13 mouse cellular contexts compared by ENCODE assay signal in genomic region chr8:122685097-122685861, GRCm38 (mm10). TPM values are rescaled to one million over a fixed set of nuclear protein-coding genes. Genes with fewer than 3 reads are reported as not detected.
DNase-seq lines count a peak whose midpoint lies in the region; ATAC-seq lines count a peak whose summit lies in the region.
"Had no signal": no experiment of that assay in that cellular context is flagged by ENCODE, and none has a peak within 500 bp of the region (broad histone marks: within the 10 kb centered on the region; RNA-seq: fewer than 3 reads in every experiment).

No protein-coding gene starts in this region.

- H3K9ac ChIP-seq in midbrain, embryonic 12.5 days (replicated peaks): peak overlapping the region; percentile 20; the same call in 1 of the 2 replicates
- H3K9ac ChIP-seq in midbrain, embryonic 11.5 days (ENCODE audit: low read length): no peak overlapping the region
- H3K9ac ChIP-seq: forebrain, embryonic 13.5 days had no signal

- H3K27ac ChIP-seq in midbrain, embryonic 12.5 days (replicated peaks): no peak overlapping the region
- no peak overlapping the region for H3K27ac ChIP-seq in midbrain, embryonic 11.5 days (ENCODE audit: low read depth, low read length)
- H3K27ac ChIP-seq: forebrain, embryonic 13.5 days had no signal

- ATAC-seq in midbrain, embryonic 12.5 days (ENCODE audit: low FRiP score, low read depth): no peak
- no peak for ATAC-seq in midbrain, embryonic 11.5 days (ENCODE audit: low FRiP score)
- ATAC-seq in hematopoietic stem cell, adult 5-6 weeks (replicated peaks in 1 of 2; ENCODE audit: insufficient read depth in 1 of 2, low FRiP score in 2 of 2, low TSS enrichment in 1 of 2, low read depth in 1 of 2, poor library complexity in 2 of 2, severe bottlenecking in 2 of 2): peak; percentile 11 to 12; a peak in 1 of 4 replicates
- ATAC-seq: forebrain, embryonic 13.5 days; Patski had no signal

- no peak overlapping the region for H3K4me3 ChIP-seq in midbrain, embryonic 12.5 days
- H3K4me3 ChIP-seq in midbrain, embryonic 11.5 days (ENCODE audit: low read depth, low read length): no peak overlapping the region
- H3K4me3 ChIP-seq: forebrain, embryonic 13.5 days had no signal

- DNase-seq in embryo, embryonic 10 days (ENCODE audit: low spot score): peak; percentile 55
- DNase-seq in embryo, embryonic 10.5 days (ENCODE audit: low spot score): no peak
- DNase-seq in midbrain, embryonic 11.5 days (ENCODE audit: low spot score, missing footprints): no peak
- DNase-seq in spleen, postnatal 36 days (ENCODE audit: low spot score in 2 of 2): peak; percentile 56 to 72
- no peak for DNase-seq in layer of hippocampus, adult 9-10 months (ENCODE audit: low spot score)
- no peak for DNase-seq in thymus, adult 18-20 months
- DNase-seq: adrenal gland, adult 8-10 months; kidney, adult 11 months; lung, adult 18-20 months had no signal

- H3K4me1 ChIP-seq in midbrain, embryonic 12.5 days: peaks cover 10% of the 10 kb centered on the region
- H3K4me1 ChIP-seq in midbrain, embryonic 11.5 days (ENCODE audit: control insufficient read depth, insufficient read depth, low read length): no peaks in the 10 kb centered on the region

- peaks cover 29% of the 10 kb centered on the region for H3K27me3 ChIP-seq in midbrain, embryonic 12.5 days
- H3K27me3 ChIP-seq in midbrain, embryonic 11.5 days (ENCODE audit: control insufficient read depth, insufficient read depth, low read length): peaks cover 4% of the 10 kb centered on the region; the same call in 1 of the 2 replicates

- no peak overlapping the region for H3K4me2 ChIP-seq in midbrain, embryonic 12.5 days (replicated peaks)
- H3K4me2 ChIP-seq in midbrain, embryonic 11.5 days: no peak overlapping the region
- H3K4me2 ChIP-seq: forebrain, embryonic 13.5 days had no signal

- no peaks in the 10 kb centered on the region for H3K9me3 ChIP-seq in midbrain, embryonic 12.5 days
- no peaks in the 10 kb centered on the region for H3K9me3 ChIP-seq in midbrain, embryonic 11.5 days (ENCODE audit: control insufficient read depth, low read length)
- H3K9me3 ChIP-seq: forebrain, embryonic 13.5 days had no signal

- no peaks in the 10 kb centered on the region for H3K36me3 ChIP-seq in midbrain, embryonic 12.5 days
- no peaks in the 10 kb centered on the region for H3K36me3 ChIP-seq in midbrain, embryonic 11.5 days (ENCODE audit: control insufficient read depth, insufficient read depth, low read length)

- WGBS in midbrain, embryonic 12.5 days: 84% methylated on average over 19 of the region's 19 CpGs
- WGBS in midbrain, embryonic 11.5 days: 86% methylated on average over 19 of the region's 19 CpGs

RNA-seq across cellular contexts. Expression of gene Cbfa2t3, which starts 13.6 kb away (rescaled TPM):
- polyA plus RNA-seq in midbrain, embryonic 12.5 days (2016; fragmentation: Nextera tagmentation; extraction: Ambion mirVana): 12.9 and 14.5 TPM in 2 replicates
- polyA plus RNA-seq in midbrain, embryonic 11.5 days (2014; fragmentation: Nextera tagmentation; extraction: Ambion mirVana): 6.1 and 6.4 TPM in 2 replicates
- total RNA-seq in hematopoietic stem cell, adult 5-6 weeks (2017): 15.9 and 20.5 TPM in 2 replicates

Comparison
In these comparisons a context has a peak if more than half of its experiments do, and no peak if none do; other contexts are left out.
1. DNase-seq: peak in embryo, embryonic 10 days (single experiment) and spleen, postnatal 36 days (2 of 2); none in embryo, embryonic 10.5 days (single experiment), midbrain, embryonic 11.5 days (single experiment), layer of hippocampus, adult 9-10 months (single experiment) and thymus, adult 18-20 months (0 of 2).
2. ATAC-seq: peak in hematopoietic stem cell, adult 5-6 weeks (2 of 2); none in midbrain, embryonic 12.5 days (single experiment) and midbrain, embryonic 11.5 days (single experiment).